Mouse (Mus musculus): ENCODE data around the gene Vamp5.
A peak's percentile ranks its signal among the peaks of the same experiment; 100 is the strongest.

Vamp5 gene

DNA sequence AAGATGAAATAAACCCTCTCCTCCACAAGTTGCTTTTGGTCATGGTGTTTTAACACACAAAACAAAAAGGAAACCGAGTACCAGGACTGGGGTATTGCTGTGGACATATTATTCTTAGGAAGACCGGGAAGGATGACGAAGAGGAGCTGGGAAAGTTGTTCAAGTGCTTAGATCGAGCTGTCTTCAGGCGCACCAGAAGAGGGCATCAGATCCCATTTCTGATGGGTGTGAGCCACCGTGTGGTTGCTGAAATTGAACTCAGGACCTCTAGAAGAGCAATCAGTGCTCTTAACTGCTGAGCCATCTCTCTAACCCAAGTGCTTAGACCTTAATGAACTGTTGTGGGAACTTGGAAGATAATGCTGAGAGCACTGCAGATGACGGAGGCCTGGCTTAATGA lies 16.3 kb downstream of the Vamp5 start:
- DNase-seq = no peak

DNA sequence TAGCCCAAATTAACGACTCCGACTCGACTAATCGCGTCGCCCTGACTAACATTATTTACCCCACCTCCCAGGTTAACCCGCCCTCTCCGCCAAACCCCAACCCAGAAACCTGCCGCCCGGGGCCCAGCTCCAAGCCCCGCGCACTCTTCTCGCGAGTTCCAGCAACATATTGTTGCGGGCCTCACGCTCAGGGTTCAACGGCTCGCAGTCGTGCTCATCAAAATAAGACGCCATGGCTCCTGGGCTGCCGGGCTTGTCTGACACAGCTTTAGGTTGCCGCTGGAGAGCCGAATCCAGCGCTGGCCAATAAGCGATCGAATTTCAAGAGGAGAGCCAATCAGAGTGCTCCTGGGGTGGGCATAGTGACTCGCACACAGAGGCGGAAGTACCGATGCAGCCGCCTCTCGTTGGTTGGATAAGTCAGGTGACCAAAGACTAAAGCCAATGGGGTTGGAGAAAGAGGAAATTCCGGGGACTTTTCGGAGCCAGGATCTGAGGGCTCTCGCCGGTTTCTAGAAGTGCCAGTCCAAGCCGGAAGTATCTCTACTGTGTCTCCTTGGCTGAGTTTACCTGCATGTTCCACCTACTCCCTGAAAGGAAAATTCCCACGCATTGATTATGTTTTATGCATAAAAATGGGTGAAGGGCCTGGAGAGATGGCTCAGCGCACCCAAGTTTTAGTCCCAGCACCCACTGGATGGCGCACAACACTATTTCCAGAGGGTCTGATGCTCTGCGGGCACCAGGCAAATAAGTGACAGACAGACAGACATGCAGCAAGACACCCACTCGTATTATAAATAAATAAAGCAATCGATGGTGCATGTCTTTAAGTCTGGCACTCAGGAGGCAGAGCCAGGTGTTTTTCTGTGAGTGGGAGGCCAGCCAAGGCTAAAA lies 17.9 kb downstream of the Vamp5 start:
- DNase-seq = peak; percentile 95

DNA sequence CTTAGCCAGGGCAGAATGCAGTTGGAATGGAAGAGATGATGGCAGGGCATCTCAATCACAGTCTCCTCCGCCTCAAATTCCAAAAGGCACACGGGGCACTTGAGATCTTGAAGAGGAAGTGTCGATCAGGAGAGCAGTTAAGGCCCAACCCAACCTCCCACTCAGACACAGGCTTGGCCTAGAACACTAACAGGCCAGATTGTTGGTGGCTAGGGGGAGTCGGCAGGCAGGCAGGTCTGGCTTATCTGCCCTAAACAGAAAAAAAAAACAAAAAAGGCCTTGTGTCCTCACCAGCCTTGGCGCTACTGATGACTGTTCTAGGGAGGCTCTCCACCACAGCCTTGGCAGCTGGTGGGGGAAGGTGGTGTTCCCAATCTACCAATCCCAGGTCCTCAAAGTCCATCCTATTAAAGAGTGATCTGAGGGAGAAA lies 19.1 kb downstream of the Vamp5 start:
- DNase-seq = no peak

DNA sequence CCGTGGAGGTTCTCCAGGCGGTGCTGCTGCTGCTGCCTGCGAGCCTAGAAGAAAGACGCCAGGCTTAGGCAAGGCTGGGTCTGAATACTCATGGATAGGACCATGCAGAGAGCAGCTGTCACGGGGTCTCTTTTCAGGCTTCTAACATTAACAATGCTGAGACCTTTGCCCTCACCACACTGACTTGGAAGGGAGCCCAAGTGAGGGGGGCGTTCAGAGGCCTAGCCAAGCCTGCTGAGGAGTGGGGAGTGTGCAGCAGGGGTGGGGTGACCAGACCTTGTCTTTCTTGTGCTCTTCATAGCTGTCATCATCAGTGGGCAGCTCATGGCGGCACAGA lies 19.7 kb downstream of the Vamp5 start:
- peak; percentile 78 for DNase-seq

DNA sequence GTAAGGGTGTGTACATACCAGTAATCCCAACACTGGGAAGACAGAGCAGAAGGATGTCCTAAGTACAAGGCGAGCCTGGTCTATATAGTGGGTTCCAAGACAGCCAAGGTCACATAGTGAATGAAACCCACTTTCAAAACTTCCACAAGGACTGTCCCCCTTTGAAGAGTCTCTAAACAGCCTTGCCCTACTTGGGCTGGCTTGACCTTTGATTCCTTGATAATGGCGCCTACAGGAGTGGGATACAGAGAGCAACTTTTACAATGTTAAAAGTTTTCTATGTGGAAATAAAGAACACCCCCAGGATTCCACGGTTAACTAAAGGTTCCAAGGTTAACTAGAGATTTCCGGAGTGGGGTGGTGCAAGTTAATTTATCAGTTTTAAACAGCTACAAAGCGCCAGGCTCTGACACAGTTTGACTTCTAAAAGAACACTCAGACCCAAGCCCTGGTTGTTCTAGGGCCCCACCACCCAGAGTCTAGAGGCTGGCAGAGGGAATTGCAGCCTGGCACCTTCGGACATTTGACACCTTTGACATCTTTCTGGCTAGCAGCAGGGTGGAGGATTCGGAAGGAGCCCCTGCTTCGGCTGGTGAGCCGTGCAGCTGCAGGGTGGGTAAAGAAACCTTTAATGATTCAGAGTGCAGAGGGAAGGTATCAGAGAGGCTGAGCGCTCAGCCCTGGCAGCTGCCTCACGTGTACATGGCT lies 20.2 kb downstream of the Vamp5 start:
- DNase-seq = no peak

DNA sequence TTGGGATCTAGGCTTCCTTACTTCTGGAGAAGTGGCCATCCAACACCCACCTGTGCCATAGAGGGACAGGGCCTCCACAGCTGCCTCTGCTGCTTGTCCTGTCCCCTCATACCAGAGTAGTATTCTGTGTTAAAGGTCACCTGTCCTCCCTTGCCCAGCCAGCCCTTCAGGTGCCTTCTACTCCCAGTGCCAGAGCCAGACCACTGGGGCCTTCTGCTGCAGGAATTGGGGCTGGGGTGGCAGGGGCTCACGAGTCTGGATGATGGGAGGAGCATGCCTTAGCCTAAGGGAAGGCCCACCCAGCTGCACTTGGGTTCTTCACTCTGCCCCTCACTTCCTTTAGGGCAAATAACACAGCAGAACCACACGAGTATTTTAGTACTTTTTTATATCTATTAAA lies 20.9 kb downstream of the Vamp5 start:
- DNase-seq = no peak

DNA sequence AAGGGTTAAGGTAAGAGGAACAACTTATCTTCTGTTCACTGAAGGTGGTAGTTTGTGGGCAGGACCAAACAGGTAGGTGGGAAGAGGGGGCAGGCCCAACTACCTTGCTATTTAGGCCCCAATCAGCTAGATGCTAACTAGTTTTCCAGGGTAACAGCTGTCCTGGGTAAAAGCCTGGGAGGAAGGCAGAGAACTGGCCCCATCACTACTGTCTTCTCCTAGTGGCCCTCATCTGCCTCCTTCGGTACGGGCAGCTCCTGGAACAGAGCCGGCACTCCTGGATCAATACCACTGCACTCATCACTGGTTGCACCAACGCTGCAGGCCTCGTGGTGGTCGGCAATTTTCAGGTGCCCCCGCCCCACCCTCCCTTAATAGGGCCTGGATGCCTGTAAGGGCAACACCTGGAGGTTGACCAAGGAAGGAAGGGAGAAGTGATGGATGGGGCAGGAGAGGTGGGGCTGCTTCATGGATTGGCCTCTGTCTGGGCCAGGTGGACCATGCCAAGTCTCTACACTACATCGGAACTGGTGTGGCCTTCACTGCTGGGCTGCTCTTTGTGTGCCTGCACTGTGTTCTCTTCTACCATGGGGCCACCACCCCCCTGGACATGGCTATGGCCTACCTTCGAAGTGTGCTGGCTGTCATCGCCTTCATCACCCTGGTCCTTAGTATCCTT lies 22.0 kb downstream of the Vamp5 start:
- no peak for DNase-seq

DNA sequence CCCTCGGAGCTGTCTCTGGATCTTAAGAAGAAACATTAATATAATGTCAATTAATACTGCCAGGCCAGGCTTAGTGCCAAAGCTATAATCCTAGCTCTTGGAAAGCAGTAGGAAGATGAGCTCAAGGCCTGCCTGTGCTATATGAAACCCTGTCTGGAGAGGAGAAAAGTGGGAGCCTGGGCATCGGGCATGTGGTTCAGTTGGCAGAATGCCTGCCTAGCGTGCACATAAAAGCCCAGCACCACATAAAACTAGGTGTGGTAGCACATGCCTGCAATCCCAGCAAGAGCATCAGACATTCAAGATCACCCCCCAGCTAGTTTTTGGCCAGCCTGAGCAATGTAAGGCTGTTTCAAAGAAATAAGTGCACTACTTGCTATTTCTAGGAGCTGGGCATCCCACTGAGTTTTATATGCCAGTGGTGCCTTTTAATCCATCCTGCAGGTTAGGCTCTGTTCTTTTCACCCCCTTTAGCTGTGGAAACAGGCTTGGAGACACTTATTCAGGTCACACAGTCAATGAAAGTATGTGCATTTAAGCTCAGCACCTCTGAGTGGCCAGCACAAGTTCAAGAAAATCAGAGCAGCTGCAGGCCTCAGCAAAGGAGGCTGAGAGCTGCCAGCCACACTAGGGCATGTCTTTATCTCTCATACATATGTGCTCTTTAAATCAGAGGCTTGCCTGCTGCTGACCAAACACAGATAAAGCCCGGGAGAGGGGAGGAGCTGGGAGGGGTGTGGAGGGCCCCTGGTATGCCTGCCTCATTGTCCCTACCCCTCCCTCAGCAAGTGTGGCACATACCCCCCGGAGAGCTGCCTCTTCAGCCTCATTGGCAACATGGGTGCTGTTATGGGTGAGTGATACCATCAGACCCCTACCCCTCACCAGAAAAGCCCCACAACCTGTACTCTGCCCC lies 22.8 kb downstream of the Vamp5 start:
- DNase-seq = no peak

DNA sequence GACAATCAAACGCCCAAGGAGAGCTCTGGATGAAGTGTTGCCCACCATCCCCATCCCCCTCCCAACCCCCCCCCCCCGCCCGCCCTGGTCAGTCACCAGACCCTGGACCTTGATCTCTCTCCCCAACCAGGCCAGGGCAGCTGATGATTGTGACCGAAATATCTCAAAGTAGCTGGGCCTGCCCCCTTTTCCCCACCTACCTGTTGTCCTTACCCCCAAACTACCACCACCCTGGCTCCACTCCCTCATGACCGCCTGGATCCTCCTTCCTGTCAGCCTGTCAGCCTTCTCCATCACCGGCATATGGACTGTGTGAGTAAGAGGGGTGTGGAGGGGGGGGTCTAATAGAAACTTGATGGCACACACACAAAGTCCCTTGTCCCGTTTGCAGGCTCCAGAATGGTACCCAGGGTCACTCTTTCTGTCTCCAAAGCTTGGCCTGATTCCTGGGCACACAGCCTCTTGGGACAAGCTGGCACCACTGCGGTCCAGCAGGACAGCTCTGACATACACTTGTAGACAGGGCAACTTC lies 24.2 kb downstream of the Vamp5 start:
- DNase-seq = no peak

DNA sequence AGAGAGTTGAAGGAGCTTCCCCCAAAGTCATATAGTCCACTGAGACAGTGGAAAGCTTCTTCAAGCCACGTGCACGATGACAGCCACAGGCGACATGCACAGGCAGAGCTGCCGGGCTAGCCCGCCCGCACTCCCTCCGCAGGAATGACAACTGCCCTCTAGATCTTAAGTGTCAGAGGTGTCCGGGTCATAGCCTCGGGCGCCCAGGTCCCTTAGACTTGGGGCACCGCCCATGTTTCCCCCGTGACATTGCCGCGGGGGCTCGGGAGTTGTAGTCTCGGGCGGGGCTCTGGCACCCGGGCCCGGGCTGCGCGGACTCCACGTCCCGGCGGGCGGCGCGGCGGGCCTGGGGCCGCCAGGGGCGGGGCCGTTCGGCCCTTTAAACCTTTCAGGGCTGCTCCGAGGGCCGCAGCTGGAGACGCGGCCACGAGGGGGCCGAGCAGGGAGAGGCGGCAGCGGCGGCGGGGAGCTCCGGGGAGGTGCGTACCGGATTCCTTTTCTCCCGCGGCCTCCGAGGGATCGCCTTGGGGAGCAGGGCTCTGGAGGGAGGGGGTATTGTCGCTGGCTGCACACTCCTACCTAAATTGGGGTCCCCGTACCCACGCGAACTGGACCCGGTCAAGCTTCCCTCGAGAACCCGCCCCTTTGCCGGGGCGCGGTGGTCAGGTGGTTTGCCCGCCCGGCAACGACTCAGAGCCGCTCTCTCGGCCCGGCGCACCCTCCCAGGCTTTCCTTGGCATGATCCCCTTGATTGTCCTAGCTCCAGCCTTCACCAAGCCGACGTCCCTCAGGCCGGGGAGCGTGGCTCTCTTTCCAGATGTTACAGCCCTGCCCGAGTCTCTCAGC lies 25.0 kb downstream of the Vamp5 start, which contains the start of gene Tmem150a:
TSS of gene Tmem150a (plus strand) at position 382 of the 846 bp plus-strand sequence.
- DNase-seq = peak; percentile 93

DNA sequence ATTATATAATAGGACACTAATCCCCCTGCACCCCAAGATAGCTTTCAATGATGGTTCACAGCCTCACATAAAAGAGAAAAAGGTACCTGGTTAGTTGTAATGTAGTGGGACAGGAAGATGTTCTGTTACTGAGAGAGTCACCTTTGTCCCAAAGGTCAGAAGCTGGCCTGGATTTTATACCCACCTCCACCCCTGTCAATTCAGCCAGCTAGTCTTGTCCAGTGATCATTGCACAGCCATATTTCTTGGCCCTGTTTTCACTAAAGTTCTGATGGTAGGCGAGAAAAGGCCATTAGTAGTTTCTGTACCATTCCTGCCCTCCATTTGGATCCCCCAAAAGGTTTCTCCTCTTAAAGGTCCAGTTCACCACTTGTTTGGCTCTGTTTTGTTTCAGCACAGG lies 26.2 kb downstream of the Vamp5 start:
- DNase-seq = no peak

DNA sequence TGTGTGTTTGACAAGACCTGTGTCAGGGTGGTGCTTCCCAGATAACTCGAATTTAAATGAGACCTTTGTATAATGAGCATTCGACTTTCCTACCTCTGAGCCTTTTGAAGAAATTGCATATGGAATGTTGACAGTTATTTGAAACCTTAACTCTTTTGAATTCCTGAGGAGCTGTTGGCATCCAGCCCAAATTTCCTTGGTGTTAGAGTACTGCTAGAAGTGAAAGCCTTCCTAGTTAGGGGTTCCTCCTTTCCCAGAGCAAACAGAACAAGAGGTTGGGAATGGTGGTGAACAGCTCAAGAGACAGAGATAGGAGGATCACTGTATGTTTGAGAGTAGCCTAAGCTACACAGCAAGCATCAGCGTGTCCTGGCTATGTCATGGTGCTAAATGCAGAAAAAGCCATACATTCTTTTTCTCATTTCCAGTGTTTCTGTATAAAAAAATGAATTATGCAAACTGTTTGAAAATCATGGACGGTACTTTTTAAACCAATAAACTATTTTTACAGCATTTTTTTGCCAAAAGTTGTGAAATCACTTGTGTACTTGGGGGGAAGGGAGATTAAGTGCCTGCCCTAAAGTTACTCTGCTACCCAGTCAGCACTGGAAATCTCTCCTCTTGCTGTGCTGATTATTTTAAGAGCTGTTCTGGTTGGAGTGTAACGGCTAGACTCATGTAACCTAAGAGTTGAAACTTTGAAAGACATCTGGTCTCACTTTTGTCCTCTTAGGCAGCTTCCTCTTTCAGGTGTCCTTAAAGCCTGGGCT lies 27.4 kb downstream of the Vamp5 start:
- peak; percentile 74 for DNase-seq

DNA sequence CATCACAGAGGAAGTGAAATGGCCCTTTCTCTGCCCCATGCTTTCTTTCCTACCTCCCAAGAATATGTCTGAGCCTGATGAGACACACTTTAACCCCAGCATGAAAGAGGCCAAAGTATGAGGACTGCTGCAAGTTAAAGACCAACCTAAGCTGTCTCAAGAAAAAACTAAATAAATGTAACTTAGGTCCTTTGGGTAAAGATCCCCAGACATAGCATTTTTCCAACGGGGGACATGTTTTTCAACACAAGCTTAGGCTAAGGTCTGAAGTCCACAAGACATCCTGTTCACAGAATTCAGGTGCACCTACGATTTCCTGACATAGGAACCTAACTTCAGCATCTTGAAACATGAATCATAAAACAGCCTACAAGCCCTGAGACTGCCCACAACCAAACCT lies 30.1 kb downstream of the Vamp5 start:
- DNase-seq = no peak

DNA sequence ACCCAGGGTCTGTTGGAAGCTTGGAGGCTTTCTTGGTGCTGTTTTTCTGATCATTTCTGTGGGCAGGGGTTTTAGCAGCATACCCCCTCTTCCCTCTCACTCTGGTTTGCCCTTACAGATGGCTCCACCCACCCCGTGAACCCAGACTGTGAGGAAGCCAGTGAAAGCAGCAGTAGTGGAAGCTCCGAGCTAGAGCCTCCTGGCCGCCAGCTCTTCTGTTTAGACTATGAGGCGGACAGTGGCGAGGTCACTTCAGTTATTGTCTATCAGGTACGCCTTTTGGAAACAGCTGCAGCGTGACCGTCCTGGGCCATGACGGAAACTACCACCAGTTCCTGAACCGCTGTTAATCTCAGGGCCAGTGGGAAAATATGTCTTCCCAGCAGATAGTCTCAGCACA lies 31.9 kb downstream of the Vamp5 start:
- DNase-seq = no peak

DNA sequence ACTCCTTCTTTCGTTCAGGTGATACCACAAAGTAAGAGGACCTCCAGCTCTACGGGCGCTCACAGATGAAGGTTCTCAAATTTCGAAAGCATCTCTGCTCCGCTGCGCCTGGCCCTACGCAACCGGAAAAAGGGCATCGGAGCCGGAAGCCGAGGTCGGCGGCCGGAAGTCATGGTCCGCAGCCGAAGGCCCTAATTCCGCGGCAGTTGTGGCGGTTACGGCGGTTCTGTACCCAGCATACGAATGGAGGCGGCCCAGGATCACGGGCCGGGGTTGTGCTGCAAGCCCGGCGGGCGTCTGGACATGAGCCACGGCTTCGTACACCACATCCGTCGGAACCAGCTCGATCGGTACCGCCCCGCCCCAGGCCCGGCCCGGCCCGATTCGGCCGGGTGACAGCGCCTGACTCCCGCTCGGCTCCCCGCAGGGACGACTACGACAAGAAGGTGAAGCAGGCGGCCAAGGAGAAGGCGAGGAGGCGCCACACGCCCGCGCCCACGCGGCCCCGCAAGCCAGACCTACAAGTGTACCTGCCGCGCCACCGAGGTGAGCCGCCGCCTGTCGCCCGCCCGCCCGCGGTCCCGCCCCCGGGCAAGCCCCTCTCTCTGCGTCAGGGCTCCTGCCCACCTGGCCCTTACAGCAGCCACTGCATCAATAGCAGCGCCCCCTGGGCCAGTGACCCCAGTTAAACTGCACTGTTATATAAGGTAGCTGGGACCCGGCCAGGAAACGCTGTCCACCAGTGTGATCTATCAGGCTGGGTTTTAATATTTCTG lies 32.9 kb downstream of the Vamp5 start, which contains the start of gene 0610030E20Rik:
TSS of gene 0610030E20Rik (plus strand) at position 152 of the 776 bp plus-strand sequence.
- peak; percentile 89 for DNase-seq

DNA sequence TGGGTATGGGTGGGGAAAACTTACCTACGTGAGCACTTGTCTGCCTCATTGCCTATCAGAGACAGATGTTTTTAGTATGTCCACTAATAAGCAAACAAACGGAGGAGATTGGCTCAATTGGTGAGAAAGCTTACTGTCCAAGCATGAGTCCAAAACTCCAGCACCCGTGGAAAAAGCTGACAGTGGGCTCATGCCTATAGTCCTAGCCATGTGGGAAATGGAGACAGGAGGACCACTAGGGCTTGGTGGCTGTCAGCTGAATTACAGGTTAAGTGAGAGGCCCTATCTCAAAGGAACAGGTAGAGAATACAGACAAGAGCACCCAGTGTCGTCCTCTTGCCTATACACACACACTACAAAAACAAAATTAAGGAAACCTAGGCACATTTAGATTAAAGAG lies 34.0 kb downstream of the Vamp5 start:
- no peak for DNase-seq

DNA sequence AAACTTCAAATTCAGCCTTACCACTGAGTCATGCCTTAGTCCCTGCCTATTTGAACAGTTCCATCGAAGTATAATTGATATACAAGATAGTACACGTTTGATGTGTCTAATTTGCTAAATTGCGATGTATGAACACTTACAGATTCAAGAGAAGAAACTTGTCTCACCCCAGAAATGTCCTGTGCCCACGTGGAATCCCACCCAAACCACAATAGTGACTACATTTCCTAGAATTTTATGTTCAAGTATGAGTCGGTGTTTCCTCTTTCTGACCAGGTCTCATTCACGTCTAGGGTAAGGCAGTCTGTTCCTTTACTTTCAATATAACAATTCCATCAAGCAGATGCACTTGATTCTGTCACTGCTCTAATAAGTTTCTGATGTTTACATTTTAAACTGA lies 34.6 kb downstream of the Vamp5 start:
- DNase-seq = no peak

DNA sequence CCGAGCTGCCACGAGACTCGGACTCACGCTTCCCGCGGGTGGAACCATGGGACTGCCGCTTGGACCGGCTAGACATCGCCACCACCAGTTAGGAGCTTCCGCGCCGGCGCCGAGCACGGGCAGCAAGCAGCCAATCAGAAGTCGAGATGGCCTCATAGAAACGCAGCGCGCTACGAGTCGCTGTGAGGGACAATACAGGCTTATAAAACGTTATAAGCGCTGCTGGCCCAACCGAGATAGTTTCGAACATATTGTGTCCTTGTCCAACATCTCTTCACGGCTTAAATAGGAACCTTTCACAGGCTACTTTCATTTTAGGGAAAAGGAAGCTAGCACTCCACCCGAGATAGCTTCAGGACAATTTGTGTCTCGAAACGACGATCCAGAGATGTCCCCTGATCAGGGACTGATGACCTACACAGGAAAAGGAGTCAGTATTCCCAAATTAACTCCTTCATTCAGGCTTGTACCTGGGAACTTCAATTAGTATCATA lies 35.1 kb downstream of the Vamp5 start, which contains the start of gene Usp39:
TSS of gene Usp39 (minus strand) at position 111 of the 494 bp plus-strand sequence.
- DNase-seq = peak; percentile 96

DNA sequence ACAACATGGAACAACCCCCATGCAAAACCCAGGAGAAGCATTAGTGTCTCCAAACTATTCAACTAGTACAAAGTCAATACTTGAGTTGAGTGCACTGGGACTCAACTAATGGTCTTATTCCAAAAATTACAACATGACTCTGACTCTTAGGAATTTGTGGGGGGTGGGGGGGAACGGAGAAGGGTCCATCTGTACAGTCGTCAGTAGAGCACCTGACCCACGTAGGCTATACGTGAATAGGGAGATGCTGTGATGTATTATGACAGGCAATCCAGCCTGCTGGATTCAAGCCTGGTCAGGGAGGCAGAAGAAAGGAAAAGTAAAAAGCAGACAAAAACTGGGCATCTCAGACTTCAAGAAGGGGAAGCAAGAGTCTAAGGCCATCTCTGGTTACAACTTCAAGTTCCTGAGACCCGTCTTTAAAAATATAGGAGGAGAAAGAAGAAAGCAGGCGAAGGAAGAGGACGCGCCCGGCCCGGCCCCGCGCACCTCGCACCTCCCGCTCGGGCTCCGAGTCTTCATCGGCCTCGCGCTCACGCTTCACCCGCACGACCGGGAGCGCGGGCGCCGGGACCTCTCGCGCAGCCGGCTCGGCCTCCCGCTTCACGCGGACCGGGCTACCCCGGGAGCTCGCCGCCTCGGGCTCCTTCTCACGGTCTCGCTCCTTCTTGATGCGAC lies 35.7 kb downstream of the Vamp5 start:
- DNase-seq = no peak
